Mouse (Mus musculus) megakaryocyte-erythroid progenitor cell, adult 5-6 weeks (primary cell): ENCODE results near the gene Lrfn1. TPM values are rescaled to one million over a fixed set of nuclear protein-coding genes. Genes with fewer than 3 reads are reported as not detected.
A peak's percentile ranks its signal among the peaks of the same experiment; 100 is the strongest.

ENCODE experiments used
- ATAC-seq: replicated peaks from 2 replicates; pipeline ENCODE4 v1.8.0; 2016; ENCODE audit warnings: mild to moderate bottlenecking, inconsistent platforms; ENCODE audit not compliant: severe bottlenecking, poor library complexity, low FRiP score, low TSS enrichment
- total RNA-seq, 2 experiments: library from RNA; stranded (forward) in 1 of 2; stranded (reverse) in 1 of 2; fragments of 200-1000, 215-1000 nt in 1 of 2; fragments of >200 nt in 1 of 2; fragmentation: Nextera tagmentation in 1 of 2; gene quantifications; 2 replicates each; pipeline ENCODE4 v1.2.3; 2014 to 2017

The Lrfn1 gene
- total RNA-seq, 2 experiments from 2014 or later, result 0.09 to 0.44 TPM

DNA sequence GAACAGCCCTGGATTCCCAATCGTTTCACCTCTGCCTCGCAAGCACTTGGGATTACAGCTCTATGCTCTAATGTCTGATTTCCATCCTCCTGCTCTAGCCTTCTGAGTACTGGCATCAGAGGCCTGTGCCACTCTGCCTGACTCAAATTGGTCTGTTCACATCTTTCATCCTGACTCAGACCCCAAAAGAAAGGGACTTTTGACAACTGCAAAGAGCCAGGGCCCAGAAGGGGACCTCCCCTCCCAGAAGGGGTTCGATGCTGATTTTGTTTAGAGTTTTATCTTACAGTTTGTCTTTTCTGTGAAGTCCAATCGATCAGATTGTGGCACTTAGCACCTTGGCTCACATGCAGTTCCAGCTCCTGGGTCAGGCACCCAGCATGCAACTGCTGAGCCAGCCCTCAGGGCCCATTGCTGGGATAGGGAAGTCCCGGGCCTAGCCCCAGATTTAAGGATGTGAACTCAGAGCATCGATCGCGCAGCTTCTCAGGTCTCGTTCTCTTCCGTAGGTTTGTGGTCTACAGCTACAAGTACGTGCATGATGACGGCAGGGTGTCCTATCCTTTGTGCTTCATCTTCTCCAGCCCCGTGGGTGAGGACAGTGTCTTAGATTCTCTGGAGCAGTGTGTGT is 7.3 kb upstream of the Lrfn1 start:
- no peak for ATAC-seq

DNA sequence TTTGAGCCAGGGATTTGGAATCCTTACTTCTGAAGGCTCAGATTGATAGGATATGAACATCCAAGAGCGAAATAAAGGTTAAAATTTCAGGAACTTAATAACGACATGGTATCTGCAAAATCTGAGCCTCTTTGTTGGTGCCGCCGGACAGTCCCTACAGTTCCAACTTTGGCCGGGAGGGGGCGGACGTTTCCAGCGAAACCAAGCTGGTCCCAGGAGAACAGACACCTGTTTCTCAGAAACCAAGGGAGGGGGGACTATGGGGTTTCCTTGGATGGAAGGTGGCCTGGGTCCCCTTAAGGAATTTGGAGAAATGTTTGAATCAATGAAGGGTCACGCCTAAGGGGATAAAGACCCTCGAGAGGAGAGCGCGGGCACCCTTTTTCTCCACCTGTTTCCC is 5.3 kb upstream of the Lrfn1 start:
- ATAC-seq, result 0 out of 2 replicates have a peak, but pooled peaks have one; percentile 42

DNA sequence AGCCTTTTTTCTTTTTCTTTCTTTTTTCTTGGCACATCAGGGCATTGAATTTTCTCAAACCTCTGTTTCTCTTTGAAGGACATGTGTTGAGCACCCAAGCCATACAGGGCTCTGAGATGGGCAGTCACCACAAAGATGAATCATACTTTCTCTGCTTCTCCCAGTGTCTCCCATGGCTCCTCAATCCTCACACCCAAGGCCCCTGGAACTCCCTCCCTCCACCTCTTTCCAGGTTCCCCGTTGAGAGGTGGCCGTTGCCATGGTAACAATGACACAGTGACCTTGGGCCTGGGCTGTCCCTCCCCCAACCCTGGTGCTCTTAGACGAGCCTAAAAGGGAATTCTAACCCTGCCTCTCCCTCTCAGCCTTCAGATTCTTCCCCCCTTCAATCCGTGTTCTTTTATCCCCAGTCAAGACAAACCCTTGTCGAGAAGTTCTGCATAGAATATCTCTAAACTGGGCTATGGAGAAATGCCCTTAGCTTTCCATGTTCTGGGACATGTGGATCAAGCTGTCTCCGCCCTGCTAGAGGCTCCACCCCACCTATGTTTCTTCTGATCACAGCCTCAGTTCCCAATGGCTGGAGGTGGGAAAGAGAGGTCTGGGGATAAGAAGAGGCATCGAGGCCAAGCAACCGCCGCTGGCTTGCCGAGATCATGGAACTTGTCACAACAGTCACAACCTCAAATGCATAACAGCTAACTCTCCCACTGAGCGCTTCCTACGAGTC is 4.5 kb upstream of the Lrfn1 start:
- no peak for ATAC-seq

- no peak for ATAC-seq
These were observed 3.6 kb upstream of the Lrfn1 start for GRCm38 (mm10) chr7:28447865-28448820.

DNA sequence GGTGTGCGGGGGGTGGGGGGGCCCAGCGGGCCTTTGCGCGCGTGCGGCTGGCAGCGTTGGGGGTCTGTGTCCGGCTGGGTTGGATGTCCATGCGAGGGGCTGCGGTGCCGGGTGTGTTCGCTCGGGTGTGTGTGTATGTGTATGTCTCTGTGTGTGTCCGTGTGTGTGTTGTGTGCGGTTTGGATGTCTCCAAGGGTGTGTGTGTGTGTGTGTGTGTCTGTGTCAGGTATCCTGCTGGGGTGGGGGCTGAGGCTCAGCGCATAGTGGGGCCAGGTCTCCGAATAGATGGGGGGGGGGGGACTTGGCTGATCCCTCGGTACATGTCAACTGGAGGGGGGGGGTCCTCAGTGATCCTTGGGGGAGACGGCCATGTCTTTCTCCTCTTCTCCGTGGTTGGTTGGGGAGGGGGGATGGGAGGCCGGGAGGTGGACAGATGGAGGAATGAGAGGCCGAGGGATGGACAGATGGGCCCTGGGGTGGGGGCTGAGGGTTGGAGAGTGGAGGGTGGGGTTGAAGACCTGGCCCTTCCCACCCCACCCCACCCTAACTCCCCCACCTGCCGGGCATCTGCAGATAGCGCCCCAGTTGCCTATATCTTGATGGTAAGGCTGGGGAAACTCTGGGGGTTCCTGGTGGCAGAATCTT is 703 bp downstream of the Lrfn1 start:
- no peak for ATAC-seq

DNA sequence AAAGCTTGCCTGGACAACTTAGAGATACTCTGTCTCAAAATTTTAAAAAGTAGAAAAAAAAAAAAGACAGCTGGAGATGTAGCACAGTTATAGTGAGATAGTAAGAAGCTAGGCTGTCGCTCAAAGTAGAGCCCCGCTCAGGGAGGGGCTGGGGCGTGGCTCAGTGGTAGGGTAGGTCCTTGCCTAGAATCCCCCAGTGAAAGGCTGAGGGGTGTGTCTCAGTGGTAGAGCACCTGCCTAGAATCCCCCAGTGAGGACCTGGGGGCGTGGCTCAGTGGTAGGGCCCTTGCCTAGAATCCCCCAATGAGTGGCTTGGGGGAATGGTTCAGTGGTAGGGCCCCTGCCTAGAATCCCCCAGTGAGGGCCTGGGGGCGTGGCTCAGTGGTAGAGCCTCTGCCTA is 8.6 kb downstream of the Lrfn1 start:
- no peak for ATAC-seq

- ATAC-seq, result no peak
These were observed 11.0 kb downstream of the Lrfn1 start for GRCm38 (mm10) chr7:28462769-28463168.

GRCm38 (mm10) chr7:28464416-28465212 is 12.8 kb downstream of the Lrfn1 start:
- ATAC-seq, result peak; percentile 83

DNA sequence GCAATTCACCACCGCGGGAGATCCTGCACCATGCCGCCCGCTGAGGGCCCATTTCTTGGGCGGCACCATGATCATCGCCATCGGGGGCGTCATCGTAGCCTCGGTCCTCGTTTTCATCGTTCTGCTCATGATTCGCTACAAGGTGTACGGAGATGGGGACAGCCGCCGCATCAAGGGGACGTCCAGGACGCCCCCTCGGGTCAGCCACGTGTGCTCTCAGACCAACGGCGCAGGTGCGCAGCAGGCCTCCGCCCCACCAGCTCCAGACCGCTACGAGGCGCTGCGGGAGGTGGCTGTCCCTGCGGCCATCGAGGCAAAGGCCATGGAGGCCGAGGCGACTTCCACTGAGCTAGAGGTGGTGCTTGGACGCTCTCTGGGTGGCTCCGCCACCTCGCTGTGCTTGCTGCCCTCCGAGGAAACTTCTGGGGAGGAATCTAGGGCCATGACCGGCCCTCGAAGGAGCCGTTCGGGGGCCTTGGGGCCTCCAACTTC is 15.0 kb downstream of the Lrfn1 start:
- ATAC-seq, result no peak

GRCm38 (mm10) chr7:28467213-28467751 is 15.5 kb downstream of the Lrfn1 start:
- peak; percentile 59 for ATAC-seq

- no peak for ATAC-seq
These were observed 24.4 kb downstream of the Lrfn1 start for GRCm38 (mm10) chr7:28476191-28476590.

DNA sequence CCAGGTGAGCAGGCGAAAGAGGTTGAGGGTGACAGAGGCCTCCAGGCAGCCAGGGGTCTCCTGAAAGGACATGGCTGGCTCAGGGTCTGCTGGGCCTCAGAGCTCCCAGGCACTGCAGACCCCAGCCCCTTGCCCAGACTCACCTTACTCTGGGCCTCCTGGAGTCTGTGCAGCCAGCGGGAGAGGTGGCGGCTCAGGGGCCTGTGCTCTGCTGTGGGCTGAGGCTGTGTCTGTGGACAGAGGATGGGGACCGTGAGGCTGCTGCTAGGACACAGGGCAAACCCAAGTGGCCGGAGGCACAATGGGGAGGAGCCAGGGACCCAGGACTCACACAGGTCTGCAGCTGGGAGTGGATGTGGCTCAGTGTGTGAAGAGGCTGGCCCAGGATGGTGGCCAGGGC is 25.6 kb downstream of the Lrfn1 start:
- 0 out of 2 replicates have a peak, but pooled peaks have one; percentile 26 for ATAC-seq

- ATAC-seq, result no peak
These were observed 27.1 kb downstream of the Lrfn1 start for GRCm38 (mm10) chr7:28478854-28479253.

- no peak for ATAC-seq
These were observed 31.1 kb downstream of the Lrfn1 start for GRCm38 (mm10) chr7:28482854-28483253.

- no peak for ATAC-seq
These were observed 32.4 kb downstream of the Lrfn1 start for GRCm38 (mm10) chr7:28484192-28484591.

- no peak for ATAC-seq
These were observed 36.3 kb downstream of the Lrfn1 start for GRCm38 (mm10) chr7:28488030-28488491.

GRCm38 (mm10) chr7:28490410-28490809 is 38.6 kb downstream of the Lrfn1 start:
- ATAC-seq, result peak; percentile 75

DNA sequence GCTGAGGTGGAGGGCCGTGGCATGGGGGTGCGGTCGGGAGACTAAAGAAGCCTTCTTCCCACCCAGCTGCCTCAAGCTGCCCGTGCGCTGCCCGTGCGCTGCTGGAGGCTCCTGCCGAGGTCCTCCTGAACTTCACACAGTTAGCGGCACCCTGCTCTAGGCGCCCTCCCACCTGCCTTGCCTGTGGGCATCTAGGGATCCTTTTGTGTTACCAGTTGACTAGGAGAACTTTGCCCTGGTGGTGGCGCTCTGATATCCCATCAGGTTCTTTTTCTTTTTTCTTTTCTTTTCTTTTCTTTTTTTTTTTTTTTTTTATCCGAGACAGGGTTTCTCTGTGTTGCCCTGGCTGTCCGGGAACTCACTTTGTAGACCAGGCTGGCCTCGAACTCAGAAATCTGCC is 39.1 kb downstream of the Lrfn1 start:
- ATAC-seq, result 0 out of 2 replicates have a peak, but pooled peaks have one; percentile 22
